Mouse (Mus musculus) thymus, adult 18-20 months (tissue): Measurements from ENCODE around the gene Trpc5os.

Source experiments
- DNase-seq, 2 experiments: peaks; one replicate each; pipeline ENCODE4 v3.0.0; 2022; ENCODE audit warnings: mixed read lengths in 2 of 2

Gene Trpc5os

DNA sequence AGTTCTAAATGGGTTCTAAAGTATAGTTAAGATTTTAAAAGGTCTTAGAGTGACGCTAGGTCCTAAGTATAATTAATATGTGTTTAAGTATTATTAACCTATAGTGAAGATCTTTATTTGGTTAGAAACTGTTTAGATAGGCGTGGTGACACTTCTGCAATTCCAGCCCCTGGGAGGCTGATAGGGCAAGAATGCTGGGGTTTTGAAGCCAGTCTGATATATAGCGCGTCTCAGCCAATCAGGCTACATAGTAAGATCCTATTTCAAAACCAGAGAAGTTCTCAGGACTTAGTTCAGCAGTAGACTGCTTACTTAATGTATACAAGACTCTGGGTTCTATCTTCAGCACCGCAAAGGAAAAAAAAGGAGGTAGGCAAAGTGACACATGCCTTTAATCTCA is at the start of gene Trpc5os:
Trpc5os (plus strand) TSS at position 301 of the 400 bp plus-strand sequence.
- no peak for DNase-seq

DNA sequence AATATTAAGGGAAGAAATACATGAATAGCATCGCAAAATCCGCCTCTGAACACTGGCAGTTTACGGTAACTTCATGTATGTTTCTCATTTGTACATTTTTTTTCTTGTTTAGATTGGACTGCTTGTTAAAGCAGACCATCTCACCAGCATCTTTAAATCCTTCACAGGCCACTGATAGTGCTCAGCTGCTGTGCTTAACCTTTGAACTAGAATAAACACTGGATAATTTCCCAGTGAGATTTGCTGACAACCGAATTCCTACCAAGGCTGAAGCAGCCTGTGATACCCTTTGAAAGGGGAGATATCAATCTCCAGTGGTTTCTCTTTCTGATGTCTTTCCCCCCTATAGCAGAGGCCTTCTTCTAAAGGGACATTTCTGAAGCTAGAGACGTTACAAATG is 48.3 kb upstream of the Trpc5os start:
- no peak for DNase-seq

DNA sequence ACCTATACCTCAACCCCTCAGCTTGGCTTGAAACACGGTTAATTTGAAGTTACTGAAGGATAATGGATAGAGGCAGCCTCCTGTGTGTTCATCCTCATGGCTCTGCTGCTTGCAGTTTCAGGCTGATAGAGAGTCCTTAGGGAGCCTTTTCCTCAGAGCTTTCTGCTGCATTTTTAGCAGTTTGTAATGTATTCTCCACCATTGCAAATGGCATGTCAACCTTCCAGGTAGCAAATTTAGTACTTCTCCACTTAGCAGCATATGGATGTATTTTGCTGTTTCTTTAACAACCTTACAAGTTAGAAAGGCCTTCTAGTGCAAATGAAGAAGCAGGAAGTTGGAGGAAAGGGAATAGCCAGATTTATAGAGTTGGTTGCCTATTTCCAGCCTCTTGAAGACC is 36.1 kb upstream of the Trpc5os start:
- DNase-seq: no peak

DNA sequence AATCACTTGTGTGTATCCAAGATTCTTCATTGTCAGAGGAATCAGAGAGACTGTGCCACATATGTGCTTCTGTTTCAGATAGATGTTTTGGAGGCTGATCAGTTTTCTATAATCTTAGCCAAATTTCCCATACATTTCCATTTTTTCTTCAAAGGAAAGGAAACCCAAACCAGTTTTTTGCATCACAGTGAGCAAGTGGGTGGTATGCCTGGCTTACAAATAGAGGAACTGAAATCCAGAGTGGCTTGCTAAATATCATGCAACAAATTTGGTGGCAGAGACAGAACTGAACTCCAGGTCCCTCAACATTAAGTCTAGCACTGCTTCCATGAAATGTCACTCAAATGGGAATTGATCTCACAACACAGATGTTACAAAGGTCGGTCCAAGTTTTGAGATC is 35.3 kb upstream of the Trpc5os start:
- DNase-seq: no peak

DNA sequence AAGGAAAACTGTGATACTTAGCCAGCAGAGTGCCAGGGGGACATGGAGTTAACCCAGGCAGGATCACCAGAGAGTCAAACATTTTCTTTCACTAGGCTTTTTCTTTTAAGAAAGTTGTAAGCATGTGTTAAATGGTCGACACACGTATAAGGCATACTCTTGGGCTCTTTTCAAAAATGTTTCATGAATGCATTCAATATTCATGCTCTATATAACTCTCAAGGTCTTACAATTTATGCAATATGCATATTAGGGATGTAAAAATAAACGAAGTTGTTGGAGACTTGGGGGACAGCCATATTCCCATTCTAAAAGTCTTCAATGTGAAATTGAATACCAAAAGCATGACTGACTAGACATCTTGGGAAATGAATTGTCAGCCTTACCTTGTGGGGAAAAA is 32.5 kb upstream of the Trpc5os start:
- DNase-seq: no peak

DNA sequence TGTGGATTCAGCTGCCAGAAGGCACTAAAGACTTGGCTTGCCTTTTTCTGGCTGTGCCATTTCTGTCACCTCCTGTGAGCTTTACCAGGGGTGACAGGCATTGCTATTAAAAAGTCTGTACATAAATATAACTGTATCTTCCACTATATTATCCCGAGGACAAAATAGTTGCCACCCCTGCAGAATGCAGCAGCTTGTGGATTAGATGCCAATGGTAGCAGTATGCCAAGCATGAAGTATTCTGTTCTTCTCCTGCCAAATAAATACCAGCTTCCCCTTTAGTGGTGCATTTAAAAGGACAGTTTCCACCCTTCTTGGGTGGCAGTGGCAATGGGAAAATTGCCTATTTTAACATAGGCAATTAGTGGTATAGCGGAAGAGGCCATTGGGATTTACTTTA is 8.0 kb downstream of the Trpc5os start:
- DNase-seq: no peak

DNA sequence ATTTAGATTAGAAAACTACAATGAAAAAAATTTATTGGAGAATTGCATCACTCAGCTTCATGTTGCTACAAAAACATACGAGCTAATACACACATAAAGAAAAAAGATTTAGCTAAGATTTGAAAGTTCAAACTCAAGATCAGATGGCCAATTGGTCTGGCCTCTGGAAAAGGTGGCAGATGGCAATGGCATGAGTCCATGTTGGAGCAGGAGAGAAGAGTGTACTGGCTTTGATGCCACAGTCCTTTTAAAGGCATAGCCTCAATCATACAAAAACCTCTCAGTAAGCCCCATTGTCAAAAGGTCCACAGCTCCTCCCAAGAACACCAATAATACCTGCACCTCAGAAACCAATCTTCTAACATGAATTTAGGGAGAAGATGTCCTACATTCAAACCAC is 35.0 kb downstream of the Trpc5os start:
- no peak for DNase-seq

DNA sequence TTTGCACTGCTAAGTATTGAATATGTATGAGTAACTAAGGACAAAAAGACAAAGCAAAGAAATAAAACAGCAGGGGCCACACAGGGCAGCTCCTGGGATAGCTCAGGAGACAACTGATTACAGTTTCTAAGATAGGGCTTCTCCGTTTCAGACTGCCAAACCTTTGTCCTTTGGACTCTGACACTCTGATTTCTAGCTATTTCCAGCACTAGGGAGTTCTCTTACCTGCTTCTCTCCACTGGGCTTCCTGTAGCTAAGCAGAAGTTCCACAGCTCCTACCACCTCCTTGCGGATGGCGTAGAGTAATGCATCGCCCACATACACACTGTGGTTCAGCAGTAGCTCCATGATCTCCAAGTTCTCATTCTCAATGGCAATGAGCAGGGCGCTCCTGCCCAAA is 66.9 kb downstream of the Trpc5os start:
- DNase-seq: no peak

DNA sequence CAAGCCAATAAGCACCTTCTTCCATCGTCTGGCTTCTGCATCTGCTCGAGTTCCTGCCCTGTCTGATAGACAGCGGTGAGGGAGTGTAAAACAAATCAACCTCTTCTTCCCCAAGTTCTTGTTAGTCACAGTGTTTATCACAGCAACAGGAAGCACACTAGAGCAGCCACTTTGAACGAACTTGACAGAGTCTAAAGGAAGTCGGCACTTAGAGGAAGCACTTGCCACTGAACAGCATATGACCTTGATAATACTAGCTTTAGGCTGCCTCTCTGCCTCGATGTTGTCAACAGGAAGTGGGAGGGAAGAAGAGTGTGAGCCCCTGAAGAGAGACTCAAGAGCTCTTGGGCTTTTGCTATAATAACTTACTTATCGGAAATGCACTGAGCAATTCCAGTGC is 69.7 kb downstream of the Trpc5os start:
- peak; percentile 9 to 59 for DNase-seq
